Mouse (Mus musculus) lung, embryonic 15.5 days (tissue): Measurements from ENCODE around the gene Rnasel. TPM values are rescaled to one million over a fixed set of nuclear protein-coding genes. Genes with fewer than 3 reads are reported as not detected.
A peak's percentile ranks its signal among the peaks of the same experiment; 100 is the strongest.

Experiments
- ATAC-seq: fragments of 200-750 bp; cut with Nextera tagmentation; 2 replicates; pipeline ENCODE4 v1.8.0; 2017; ENCODE audit warnings: moderate number of reproducible peaks, borderline replicate concordance; ENCODE audit not compliant: low FRiP score, low TSS enrichment; ENCODE audit errors: extremely low read depth
- H3K27ac ChIP-seq: fragments of 300-500 bp; sonication (generic); 2 replicates; pipeline ENCODE4 v1.5.1; 2015; ENCODE audit warnings: moderate library complexity, mild to moderate bottlenecking, inconsistent platforms
- H3K27me3 ChIP-seq: fragments of 300-500 bp; sonication (generic); 2 replicates; pipeline ENCODE4 v1.6.1; 2015; ENCODE audit warnings: inconsistent platforms
- H3K36me3 ChIP-seq: fragments of 300-500 bp; sonication (generic); 2 replicates; pipeline ENCODE4 v1.6.1; 2015; ENCODE audit warnings: inconsistent platforms
- H3K4me1 ChIP-seq: fragments of 300-500 bp; sonication (generic); 2 replicates; pipeline ENCODE4 v1.6.1; 2015; ENCODE audit warnings: inconsistent platforms
- H3K4me2 ChIP-seq: fragments of 300-500 bp; sonication (generic); 2 replicates; pipeline ENCODE4 v1.6.1; 2015; ENCODE audit warnings: inconsistent platforms, mild to moderate bottlenecking, moderate library complexity
- H3K4me3 ChIP-seq: fragments of 300-500 bp; sonication (generic); 2 replicates; pipeline ENCODE4 v1.5.1; 2015; ENCODE audit warnings: mild to moderate bottlenecking, inconsistent platforms
- H3K9ac ChIP-seq: fragments of 300-500 bp; sonication (generic); 2 replicates; pipeline ENCODE4 v1.6.1; 2015; ENCODE audit warnings: inconsistent platforms
- H3K9me3 ChIP-seq: fragments of 300-500 bp; sonication (generic); 2 replicates; pipeline ENCODE4 v1.6.1; 2016; ENCODE audit warnings: inconsistent platforms
- WGBS: fragments of 180-500 bp; shearing (Covaris S2); methylation state at CpG from one replicate; pipeline ENCODE4 v1.1.7; 2015; 5-methylcytosine and 5-hydroxymethylcytosine counted together
- polyA plus RNA-seq: library from polyadenylated mRNA; unstranded; fragments of >200 nt; fragmentation: Nextera tagmentation; extraction: Ambion mirVana; gene quantifications from 2 replicates; pipeline ENCODE4 v1.2.1, GENCODE M21; 2015

The Rnasel gene
- polyA plus RNA-seq, 1 experiment from 2014 or later = 7.0 TPM

DNA sequence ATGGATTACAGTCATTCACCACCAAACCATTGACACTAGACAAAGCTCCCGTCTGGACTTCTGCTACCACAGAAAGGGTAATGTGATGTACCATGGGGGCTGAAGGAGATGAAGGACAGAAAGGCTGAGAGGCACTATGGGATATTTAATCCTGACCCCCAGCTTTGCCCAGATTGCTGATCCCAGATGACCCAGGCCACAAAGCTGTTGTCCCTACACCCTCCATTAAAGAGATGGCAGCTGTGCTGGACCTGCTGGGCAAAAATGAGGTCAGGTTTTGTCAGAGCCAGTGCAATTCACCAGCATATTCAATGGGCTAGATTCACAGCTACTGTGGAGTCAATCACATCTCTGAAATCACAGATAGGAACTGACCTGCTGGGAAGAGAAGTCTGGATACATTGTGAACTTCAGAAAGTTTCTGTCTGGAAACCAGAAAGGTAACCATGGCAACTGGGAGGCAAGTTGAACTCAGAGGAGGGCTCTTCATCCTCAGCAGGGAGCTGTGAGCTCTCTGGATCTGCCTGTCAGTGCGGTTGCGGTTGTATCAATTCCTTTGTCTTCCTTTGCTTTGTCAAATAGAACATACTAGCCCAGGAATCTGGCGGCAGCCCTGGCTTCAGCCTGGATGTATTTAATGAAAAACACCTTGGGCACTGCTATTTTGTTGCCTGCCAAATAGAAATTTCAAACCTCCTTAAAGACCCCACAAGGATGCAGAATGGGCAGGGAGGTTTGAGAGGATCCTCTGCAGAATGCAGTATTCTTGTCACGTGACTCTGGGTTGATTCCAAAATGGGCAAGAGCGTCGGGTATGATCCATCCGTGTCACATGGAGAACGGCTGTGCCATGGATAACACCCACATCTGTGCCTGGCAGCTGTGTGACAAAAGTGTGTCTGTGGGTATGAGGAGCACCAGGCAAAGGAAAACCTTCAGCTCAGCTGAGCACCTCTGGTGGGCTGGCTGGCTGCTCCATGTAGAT lies 11.8 kb upstream of the Rnasel start:
- Histone ChIP-seq H3K36me3 (no peaks in the 10 kb centered on the region), H3K27me3 (peaks cover 49% of the 10 kb centered on the region), H3K27ac (no peak overlapping the region), H3K9me3 (no peaks in the 10 kb centered on the region), H3K4me2 (no peak overlapping the region), H3K4me3 (no peak overlapping the region), H3K9ac (no peak overlapping the region), H3K4me1 (peaks cover 11% of the 10 kb centered on the region; the same call in 1 of the 2 replicates)
- ATAC-seq = no peak
- WGBS = 47% methylated on average over 9 of the region's 9 CpGs

DNA sequence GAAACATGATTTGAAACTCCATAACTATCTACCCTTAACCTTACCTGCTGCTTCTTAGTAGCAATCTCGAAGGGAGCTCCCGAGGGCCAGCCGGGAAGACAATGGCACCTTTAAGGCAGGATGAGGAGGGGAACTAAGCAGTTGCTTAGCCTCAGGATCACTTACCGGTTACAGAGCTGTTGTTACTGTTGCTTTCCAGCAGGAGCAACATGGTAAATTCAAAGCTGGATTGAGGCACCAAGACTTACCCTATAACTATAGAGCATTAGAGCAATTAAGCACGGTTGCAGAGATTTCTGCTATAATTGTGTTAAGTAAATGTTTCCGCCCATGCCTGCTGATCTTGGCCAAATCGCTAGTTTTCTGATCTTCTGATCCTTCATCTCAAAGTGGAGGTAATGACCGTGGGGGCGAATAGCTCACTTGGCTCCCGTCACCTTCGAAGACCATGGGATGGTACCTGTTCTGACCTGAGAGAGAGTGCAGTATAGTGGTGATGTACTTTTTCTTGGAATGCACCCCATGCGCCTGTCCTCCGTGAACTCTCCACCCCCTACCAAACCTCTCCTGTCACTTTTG lies 9.7 kb upstream of the Rnasel start:
- Histone ChIP-seq H3K27me3 (peaks cover 49% of the 10 kb centered on the region), H3K9ac (no peak overlapping the region), H3K4me2 (peak overlapping the region; percentile 63), H3K27ac (no peak overlapping the region), H3K4me3 (peak overlapping the region; percentile 32), H3K4me1 (peaks cover 16% of the 10 kb centered on the region; the same call in 1 of the 2 replicates), H3K36me3 (no peaks in the 10 kb centered on the region), H3K9me3 (no peaks in the 10 kb centered on the region)
- no peak for ATAC-seq
- whole genome bisulfite sequencing = 14% methylated on average over 13 of the region's 13 CpGs

DNA sequence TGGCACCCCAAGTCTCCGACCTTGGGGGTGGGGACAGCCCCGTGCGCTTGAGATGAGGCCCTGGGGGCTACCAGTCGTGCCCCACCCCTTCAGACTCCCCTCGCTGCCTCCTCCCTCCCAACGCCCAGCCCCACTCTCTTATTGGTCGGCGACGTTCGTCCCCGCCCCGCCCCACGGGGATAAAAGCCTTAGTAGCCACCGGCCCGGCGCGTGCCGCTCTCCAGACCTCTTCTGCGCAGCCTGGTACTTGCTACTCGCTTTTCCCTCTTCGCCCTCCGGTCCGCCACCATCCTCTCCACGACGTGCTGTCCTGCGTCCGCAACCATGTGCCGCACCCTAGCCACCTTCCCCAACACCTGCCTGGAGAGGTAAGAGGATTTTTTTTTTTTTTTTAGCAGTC lies 9.1 kb upstream of the Rnasel start, which contains the start of gene Rgs16:
TSS of gene Rgs16 (plus strand) at position 205 of the 400 bp plus-strand sequence.
- Histone ChIP-seq H3K27ac (no peak within 1 kb of the TSS), H3K4me3 (peak within 1 kb of the TSS; percentile 32), H3K4me1 (peaks cover 16% of the 10 kb centered on the region; the same call in 1 of the 2 replicates), H3K27me3 (peaks cover 49% of the 10 kb centered on the region), H3K36me3 (no peaks in the 10 kb centered on the region), H3K9me3 (no peaks in the 10 kb centered on the region), H3K9ac (no peak within 1 kb of the TSS), H3K4me2 (peak within 1 kb of the TSS; percentile 63)
- peak; percentile 86; the same call in 1 of the 2 replicates for ATAC-seq
- WGBS = under 1% methylated on average over 28 of the region's 28 CpGs

DNA sequence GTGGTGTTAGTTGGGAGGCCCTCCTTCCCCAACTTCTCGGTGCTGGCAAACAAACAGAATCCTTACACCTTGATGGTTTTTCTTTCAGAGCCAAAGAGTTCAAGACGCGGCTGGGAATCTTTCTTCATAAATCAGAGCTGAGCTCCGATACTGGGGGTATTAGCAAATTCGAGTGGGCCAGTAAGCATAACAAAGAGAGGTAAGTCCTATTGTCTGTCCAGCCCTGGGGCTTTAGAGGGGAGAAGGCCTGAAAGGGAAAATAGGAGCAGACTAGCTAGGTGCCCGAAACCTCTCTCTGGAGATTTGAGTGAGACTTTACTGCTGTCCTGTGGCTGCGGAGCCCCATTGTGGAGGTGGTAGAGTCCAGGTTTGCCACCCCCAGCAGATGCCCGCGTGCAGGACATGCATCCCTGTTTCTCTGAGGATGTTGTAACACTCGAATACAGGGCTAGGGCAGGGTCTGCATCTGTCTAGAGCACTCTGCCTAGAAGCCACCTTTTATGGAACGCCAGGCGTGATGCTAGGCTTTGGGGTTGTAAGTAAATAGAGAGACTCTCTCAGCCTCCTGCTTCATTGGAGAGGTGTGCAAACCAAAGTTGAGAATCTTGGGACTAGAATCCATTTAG lies 8.3 kb upstream of the Rnasel start:
- Histone ChIP-seq H3K9me3 (no peaks in the 10 kb centered on the region), H3K4me1 (peaks cover 16% of the 10 kb centered on the region; the same call in 1 of the 2 replicates), H3K4me3 (peak overlapping the region; percentile 32), H3K9ac (no peak overlapping the region), H3K27me3 (peaks cover 49% of the 10 kb centered on the region), H3K4me2 (peak overlapping the region; percentile 63), H3K36me3 (no peaks in the 10 kb centered on the region), H3K27ac (no peak overlapping the region)
- WGBS = 44% methylated on average over 12 of the region's 12 CpGs
- no peak for ATAC-seq

DNA sequence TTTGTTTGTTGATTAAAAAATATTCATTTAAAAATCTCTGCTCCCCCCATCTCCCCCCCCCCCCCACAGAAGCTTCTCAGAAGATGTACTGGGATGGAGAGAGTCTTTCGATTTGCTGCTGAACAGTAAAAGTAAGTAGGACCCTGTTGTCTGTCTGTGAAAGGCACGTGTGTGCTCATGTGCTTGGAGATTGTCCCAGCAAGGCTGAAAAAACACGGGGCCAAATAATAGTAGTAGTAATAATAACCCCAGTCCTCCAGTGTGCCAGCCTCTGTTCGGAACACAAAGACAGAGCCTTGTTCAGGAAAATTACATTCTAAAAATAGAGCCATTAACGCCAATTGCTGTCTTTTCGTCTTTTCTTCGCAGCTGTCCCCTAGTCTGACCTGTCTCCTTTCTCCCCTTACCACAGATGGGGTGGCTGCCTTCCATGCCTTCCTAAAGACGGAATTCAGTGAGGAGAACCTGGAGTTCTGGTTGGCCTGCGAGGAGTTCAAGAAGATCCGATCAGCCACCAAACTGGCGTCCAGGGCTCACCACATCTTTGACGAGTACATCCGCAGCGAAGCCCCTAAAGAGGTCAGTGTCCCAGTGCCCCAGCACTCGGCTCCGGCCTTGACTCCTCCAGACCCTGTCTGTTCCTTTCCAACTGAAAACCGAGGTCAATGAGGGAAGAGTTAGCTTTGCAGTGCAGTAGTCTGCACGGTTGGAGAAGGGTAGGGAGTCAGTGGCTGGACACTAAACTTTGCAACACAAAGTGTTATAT lies 7.5 kb upstream of the Rnasel start:
- H3K27me3 ChIP-seq = peaks cover 49% of the 10 kb centered on the region
- H3K9me3 ChIP-seq = no peaks in the 10 kb centered on the region
- no peak for ATAC-seq
- H3K27ac ChIP-seq = no peak overlapping the region
- H3K4me1 ChIP-seq = peaks cover 16% of the 10 kb centered on the region; the same call in 1 of the 2 replicates
- H3K4me3 ChIP-seq = no peak overlapping the region
- WGBS = 71% methylated on average over 18 of the region's 18 CpGs
- no peak overlapping the region for H3K4me2 ChIP-seq
- H3K9ac ChIP-seq = no peak overlapping the region
- no peaks in the 10 kb centered on the region for H3K36me3 ChIP-seq

DNA sequence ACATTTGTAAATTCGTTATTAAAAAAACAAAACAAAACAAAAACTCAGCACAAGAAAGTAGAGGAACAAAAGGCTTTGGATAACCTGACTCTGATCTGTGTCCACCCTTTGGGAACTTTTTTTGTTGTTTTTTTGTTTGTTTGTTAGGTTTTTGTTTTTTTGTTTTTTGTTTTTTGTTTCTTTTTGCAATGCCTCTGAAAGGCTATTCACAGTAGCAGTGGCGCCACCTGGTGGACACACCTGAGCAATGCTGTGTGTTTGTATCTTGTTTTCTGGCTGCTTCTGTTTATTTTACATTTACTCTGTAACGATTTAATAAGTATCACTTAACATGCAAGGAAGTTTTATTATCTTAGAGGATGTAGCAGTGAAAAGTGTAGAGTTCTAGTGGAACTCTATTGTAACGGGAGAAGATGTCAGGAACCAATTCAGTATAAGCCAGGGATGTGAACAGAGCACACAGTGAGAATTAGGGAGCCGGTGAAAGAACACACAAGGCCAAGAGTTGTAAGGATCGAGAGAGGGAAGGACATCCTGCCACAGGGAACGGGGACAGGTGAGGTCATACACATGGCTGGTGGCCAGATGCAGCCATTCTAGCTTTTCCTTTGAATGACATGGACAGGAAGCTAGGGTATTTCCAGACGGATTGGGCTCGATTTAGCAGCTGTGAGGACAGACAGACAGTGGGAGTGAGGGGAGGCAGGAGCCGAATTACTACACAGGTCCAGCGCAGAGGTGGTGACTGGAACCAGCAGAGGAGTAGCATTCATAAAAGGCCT lies 6.7 kb upstream of the Rnasel start:
- WGBS = 44% methylated on average over 11 of the region's 11 CpGs
- Histone ChIP-seq H3K36me3 (no peaks in the 10 kb centered on the region), H3K9ac (no peak overlapping the region), H3K9me3 (no peaks in the 10 kb centered on the region), H3K4me3 (no peak overlapping the region), H3K27ac (no peak overlapping the region), H3K4me2 (no peak overlapping the region), H3K27me3 (peaks cover 44% of the 10 kb centered on the region), H3K4me1 (peaks cover 16% of the 10 kb centered on the region; the same call in 1 of the 2 replicates)
- ATAC-seq = no peak

DNA sequence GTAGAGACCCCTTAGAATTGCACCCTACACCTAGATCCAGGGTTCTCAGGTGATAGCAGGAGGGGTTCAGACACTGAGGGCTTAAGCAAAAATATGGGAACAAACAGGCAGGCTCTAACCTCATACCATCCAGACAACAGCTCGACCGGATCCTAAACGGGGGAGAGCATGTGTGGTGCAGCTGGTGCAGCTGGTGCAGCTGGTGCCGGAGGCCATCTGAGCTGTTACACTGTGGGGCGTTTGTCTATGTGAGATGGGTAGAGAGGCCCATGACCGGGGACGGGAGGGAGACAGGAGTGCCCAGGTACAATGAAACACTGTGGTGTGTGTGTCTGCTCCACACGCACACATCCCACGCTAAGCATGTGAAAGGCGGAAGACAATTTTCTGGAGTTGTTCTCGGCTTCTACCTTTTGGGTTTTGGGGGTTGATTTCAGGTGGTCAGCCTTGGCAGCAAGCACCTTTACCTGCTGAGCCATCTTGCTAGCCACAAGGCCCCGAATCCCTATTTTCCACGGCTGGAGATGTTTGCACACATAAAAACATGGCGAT lies 3.0 kb upstream of the Rnasel start:
- no peak overlapping the region for H3K9ac ChIP-seq
- no peak overlapping the region for H3K27ac ChIP-seq
- H3K4me1 ChIP-seq = peaks cover 27% of the 10 kb centered on the region
- H3K9me3 ChIP-seq = no peaks in the 10 kb centered on the region
- H3K4me3 ChIP-seq = no peak overlapping the region
- H3K27me3 ChIP-seq = peaks cover 8% of the 10 kb centered on the region; the same call in 1 of the 2 replicates
- no peak for ATAC-seq
- H3K36me3 ChIP-seq = no peaks in the 10 kb centered on the region
- H3K4me2 ChIP-seq = no peak overlapping the region
- 74% methylated on average over 14 of the region's 14 CpGs for WGBS

DNA sequence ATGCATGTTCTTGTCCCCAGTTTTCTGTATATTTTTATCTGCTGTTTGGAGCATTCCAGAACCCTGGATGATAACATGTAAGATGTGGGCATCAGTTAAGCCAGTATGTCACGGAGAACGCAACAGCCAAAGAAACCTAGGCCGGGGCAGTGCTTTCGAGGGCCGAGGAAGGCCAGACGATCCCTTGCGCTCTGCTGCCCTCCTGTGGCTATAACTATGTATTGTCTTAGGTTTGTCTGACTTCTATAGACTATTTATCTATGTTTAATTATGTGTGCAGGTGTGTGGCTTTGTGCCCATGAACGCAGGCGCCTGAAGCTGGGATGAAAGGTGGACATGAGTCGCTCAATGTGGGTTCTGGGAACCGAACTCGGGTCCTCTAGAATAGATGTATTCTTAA lies 2.5 kb upstream of the Rnasel start:
- ATAC-seq = no peak
- no peak overlapping the region for H3K27ac ChIP-seq
- peaks cover 3% of the 10 kb centered on the region; the same call in 1 of the 2 replicates for H3K27me3 ChIP-seq
- 4% methylated on average over 12 of the region's 12 CpGs for WGBS
- H3K36me3 ChIP-seq = no peaks in the 10 kb centered on the region
- no peak overlapping the region for H3K9ac ChIP-seq
- no peak overlapping the region for H3K4me2 ChIP-seq
- H3K4me1 ChIP-seq = peaks cover 31% of the 10 kb centered on the region
- no peaks in the 10 kb centered on the region for H3K9me3 ChIP-seq
- H3K4me3 ChIP-seq = no peak overlapping the region

DNA sequence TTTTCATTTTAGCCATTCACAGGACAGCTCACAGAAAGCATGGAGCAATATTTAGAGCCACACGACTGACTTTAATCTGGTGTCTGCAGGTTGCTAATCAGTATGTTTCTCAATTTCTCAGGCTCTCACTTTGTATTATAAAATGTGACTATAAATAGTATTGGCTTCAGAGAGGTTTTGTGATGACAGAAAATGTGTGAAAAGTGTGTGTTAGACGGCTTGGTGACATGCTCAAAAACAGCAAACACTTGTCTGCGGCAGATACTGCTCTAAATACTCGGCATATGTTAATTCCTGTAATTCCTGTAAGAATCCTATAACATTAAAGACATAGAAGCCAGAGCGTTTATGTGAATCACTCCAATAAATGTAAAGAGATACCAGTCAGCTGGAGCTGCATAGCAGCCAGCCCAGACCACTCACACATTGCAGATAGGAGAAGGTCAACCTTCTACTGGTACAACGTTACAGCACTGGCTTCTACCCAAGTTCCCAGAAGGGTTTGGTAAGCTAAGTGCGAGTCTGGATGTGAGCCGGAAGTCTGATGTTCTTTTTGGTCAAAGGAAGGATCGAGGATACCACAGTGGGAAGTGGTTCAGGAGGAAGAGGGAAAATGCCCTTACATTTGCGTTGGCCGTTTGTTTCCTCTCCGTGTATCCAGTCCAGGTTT lies 1.2 kb upstream of the Rnasel start:
- Histone ChIP-seq H3K36me3 (no peaks in the 10 kb centered on the region), H3K4me2 (peak overlapping the region; percentile 64), H3K4me3 (no peak overlapping the region), H3K27me3 (no peaks in the 10 kb centered on the region), H3K27ac (peak overlapping the region; percentile 68; the same call in 1 of the 2 replicates), H3K9me3 (no peaks in the 10 kb centered on the region), H3K4me1 (peaks cover 31% of the 10 kb centered on the region), H3K9ac (no peak overlapping the region)
- ATAC-seq = no peak
- 37% methylated on average over 12 of the region's 12 CpGs for WGBS

DNA sequence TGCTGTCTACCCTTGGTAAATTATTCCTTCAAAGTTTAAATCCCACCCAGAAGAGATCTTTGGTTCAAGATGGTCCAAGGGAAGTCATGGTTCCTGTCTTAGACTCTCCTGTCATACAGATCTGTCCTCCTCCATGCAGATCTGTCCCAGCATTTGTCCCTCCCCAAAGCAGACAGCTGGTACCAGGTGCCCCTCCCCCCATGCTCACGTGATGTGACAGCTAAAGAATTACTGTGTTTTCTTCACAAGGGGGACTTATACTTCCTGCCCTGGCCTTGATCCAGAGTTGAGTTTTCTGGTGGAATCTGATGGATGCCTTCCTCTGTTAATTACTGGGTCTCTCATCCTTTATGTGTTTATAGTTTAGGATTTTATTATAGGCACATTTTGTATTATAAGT lies 677 bp upstream of the Rnasel start:
- H3K4me1 ChIP-seq = peaks cover 30% of the 10 kb centered on the region
- H3K27ac ChIP-seq = peak overlapping the region; percentile 79; the same call in 1 of the 2 replicates
- no peak overlapping the region for H3K9ac ChIP-seq
- 4% methylated on average over 1 of the region's 1 CpGs for WGBS
- peak overlapping the region; percentile 64 for H3K4me2 ChIP-seq
- H3K4me3 ChIP-seq = peak overlapping the region; percentile 31; the same call in 1 of the 2 replicates
- no peaks in the 10 kb centered on the region for H3K9me3 ChIP-seq
- no peaks in the 10 kb centered on the region for H3K36me3 ChIP-seq
- H3K27me3 ChIP-seq = no peaks in the 10 kb centered on the region
- peak; percentile 47; the same call in 1 of the 2 replicates for ATAC-seq
